Mouse (Mus musculus): ENCODE data around the gene Nsfl1c. TPM values are rescaled to one million over a fixed set of nuclear protein-coding genes. Genes with fewer than 3 reads are reported as not detected.

Gene Nsfl1c
- polyA plus RNA-seq, 1 experiment from 2014 or later, result 304 TPM

GRCm38 (mm10) chr2:151519000-151519399 lies 25.0 kb downstream of the Nsfl1c start:
- ATAC-seq (replicated peaks; ENCODE audit: insufficient number of reproducible peaks, low FRiP score, low TSS enrichment, low read depth), result no peak
- H3K27me3 ChIP-seq (ENCODE audit: control insufficient read depth, insufficient read depth, low read length), result no peaks in the 10 kb centered on the region
- no peak overlapping the region for H3K4me3 ChIP-seq (ENCODE audit: low read depth, low read length)
- WGBS, result 95% methylated on average over 2 of the region's 2 CpGs
- DNase-seq (ENCODE audit: low spot score), result no peak
- 0 out of 2 replicates have a peak, but pooled peaks cover 3% of the 10 kb centered on the region for H3K36me3 ChIP-seq (replicated peaks; ENCODE audit: control insufficient read depth, insufficient read depth, low read depth, low read length)
- no peak overlapping the region for H3K27ac ChIP-seq (replicated peaks; ENCODE audit: low read depth, low read length)
- no peaks in the 10 kb centered on the region for H3K9me3 ChIP-seq (replicated peaks; ENCODE audit: control insufficient read depth, low read length)
- no peak overlapping the region for H3K4me2 ChIP-seq (ENCODE audit: low read depth, low read length)
- no peaks in the 10 kb centered on the region for H3K4me1 ChIP-seq (ENCODE audit: control insufficient read depth, insufficient read depth, low read length)
- H3K9ac ChIP-seq (replicated peaks; ENCODE audit: low read length), result no peak overlapping the region

DNA sequence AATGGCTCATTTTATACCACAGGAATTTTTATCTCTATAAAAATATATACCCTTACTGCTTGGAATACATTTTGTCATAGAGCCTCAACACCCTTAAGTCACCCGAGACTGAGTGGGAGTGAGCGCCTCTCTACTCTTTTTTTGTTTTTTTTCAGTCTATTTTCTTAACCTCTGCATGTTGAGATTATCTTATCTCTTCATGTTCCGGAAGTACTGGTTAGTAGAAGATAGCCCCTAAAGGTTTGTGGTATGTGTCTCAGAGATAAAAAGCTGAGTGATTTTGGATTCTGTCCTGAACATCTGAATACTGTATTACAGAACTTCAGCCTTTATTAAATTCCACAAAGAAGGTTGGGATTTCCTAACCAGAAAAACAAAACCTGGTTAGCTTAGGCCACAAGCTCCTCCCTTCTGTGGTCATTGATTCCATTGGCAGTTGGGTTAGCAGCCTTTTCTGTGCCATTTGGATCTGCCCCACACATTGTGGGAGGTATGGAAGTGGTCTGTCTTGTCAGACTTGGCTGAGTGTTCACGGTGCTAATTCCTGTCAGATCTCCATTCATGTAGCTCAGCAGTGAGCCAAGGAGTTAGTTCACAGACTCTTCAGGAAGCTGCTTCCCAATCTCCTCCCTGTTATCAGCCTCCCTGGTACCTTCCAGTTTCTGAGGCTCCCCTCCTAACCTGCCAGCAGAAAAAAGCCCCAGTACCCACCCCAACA lies 30.5 kb downstream of the Nsfl1c start:
- no peak for ATAC-seq (replicated peaks; ENCODE audit: insufficient number of reproducible peaks, low FRiP score, low TSS enrichment, low read depth)
- Histone ChIP-seq H3K36me3 (replicated peaks; ENCODE audit: control insufficient read depth, insufficient read depth, low read depth, low read length) (no peaks in the 10 kb centered on the region), H3K4me3 (ENCODE audit: low read depth, low read length) (no peak overlapping the region), H3K4me2 (ENCODE audit: low read depth, low read length) (no peak overlapping the region), H3K9me3 (replicated peaks; ENCODE audit: control insufficient read depth, low read length) (no peaks in the 10 kb centered on the region), H3K27me3 (ENCODE audit: control insufficient read depth, insufficient read depth, low read length) (no peaks in the 10 kb centered on the region), H3K4me1 (ENCODE audit: control insufficient read depth, insufficient read depth, low read length) (no peaks in the 10 kb centered on the region), H3K9ac (replicated peaks; ENCODE audit: low read length) (no peak overlapping the region), H3K27ac (replicated peaks; ENCODE audit: low read depth, low read length) (no peak overlapping the region)
- no peak for DNase-seq (ENCODE audit: low spot score)
- 64% methylated on average over 4 of the region's 4 CpGs for WGBS

- H3K27ac ChIP-seq (replicated peaks; ENCODE audit: low read depth, low read length), result no peak overlapping the region
- DNase-seq (ENCODE audit: low spot score) (no peak), ATAC-seq (replicated peaks; ENCODE audit: insufficient number of reproducible peaks, low FRiP score, low TSS enrichment, low read depth) (no peak)
- H3K9ac ChIP-seq (replicated peaks; ENCODE audit: low read length), result no peak overlapping the region
- H3K4me1 ChIP-seq (ENCODE audit: control insufficient read depth, insufficient read depth, low read length), result no peaks in the 10 kb centered on the region
- H3K9me3 ChIP-seq (replicated peaks; ENCODE audit: control insufficient read depth, low read length), result no peaks in the 10 kb centered on the region
- H3K4me2 ChIP-seq (ENCODE audit: low read depth, low read length), result no peak overlapping the region
- H3K36me3 ChIP-seq (replicated peaks; ENCODE audit: control insufficient read depth, insufficient read depth, low read depth, low read length), result no peaks in the 10 kb centered on the region
- WGBS, result 58% methylated on average over 2 of the region's 2 CpGs
- no peaks in the 10 kb centered on the region for H3K27me3 ChIP-seq (ENCODE audit: control insufficient read depth, insufficient read depth, low read length)
- H3K4me3 ChIP-seq (ENCODE audit: low read depth, low read length), result no peak overlapping the region
Observed at GRCm38 (mm10) chr2:151525520-151525919, 31.5 kb downstream of the Nsfl1c start.

DNA sequence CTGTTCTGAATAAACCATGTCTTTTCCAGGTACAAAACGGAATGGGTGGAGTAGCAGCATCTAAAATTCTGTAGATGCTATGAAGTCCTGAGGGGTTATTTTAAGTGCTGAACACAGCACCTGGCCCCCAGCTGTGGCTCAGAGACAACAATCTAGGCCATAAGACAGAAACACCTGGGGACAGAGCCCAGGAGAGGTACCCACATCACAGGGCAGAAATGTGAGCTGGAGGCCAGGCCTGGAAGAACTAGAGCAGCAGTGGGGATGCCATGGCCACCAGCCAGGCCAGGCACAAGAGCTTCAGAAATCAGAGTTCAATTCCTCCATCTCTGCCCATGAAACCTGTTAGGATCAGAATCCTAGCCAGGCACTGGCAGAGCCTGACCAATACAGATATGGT lies 34.1 kb downstream of the Nsfl1c start:
- Histone ChIP-seq H3K4me2 (ENCODE audit: low read depth, low read length) (no peak overlapping the region), H3K9me3 (replicated peaks; ENCODE audit: control insufficient read depth, low read length) (no peaks in the 10 kb centered on the region), H3K4me1 (ENCODE audit: control insufficient read depth, insufficient read depth, low read length) (no peaks in the 10 kb centered on the region), H3K27me3 (ENCODE audit: control insufficient read depth, insufficient read depth, low read length) (no peaks in the 10 kb centered on the region), H3K9ac (replicated peaks; ENCODE audit: low read length) (no peak overlapping the region), H3K36me3 (replicated peaks; ENCODE audit: control insufficient read depth, insufficient read depth, low read depth, low read length) (no peaks in the 10 kb centered on the region), H3K4me3 (ENCODE audit: low read depth, low read length) (no peak overlapping the region), H3K27ac (replicated peaks; ENCODE audit: low read depth, low read length) (no peak overlapping the region)
- no peak for ATAC-seq (replicated peaks; ENCODE audit: insufficient number of reproducible peaks, low FRiP score, low TSS enrichment, low read depth)
- no peak for DNase-seq (ENCODE audit: low spot score)
- 94% methylated on average over 1 of the region's 1 CpGs for WGBS

DNA sequence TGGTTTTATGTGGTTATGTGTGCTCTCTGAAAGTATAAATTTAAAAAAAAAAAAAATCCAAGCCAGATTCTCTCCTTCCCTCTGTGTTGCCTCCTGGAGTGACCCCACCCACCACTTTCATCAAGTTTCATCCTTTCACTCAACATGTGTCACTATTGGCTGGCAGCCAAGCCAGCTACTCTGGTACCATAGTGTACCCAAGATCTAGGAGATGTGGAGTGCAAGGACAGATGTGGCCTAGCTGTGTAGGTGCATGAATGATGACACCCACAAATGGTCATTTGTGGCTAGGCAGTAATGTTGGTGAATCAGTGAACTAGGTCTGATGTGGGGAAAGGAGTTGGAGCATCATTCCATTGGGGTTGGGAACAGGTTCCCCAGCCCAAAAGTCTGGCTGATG lies 35.2 kb downstream of the Nsfl1c start:
- no peaks in the 10 kb centered on the region for H3K36me3 ChIP-seq (replicated peaks; ENCODE audit: control insufficient read depth, insufficient read depth, low read depth, low read length)

GRCm38 (mm10) chr2:151530378-151531230 lies 36.6 kb downstream of the Nsfl1c start:
- H3K4me2 ChIP-seq (ENCODE audit: low read depth, low read length), result no peak overlapping the region
- ATAC-seq (replicated peaks; ENCODE audit: insufficient number of reproducible peaks, low FRiP score, low TSS enrichment, low read depth) (no peak), DNase-seq (ENCODE audit: low spot score) (no peak)
- no peaks in the 10 kb centered on the region for H3K4me1 ChIP-seq (ENCODE audit: control insufficient read depth, insufficient read depth, low read length)
- no peak overlapping the region for H3K27ac ChIP-seq (replicated peaks; ENCODE audit: low read depth, low read length)
- 53% methylated on average over 8 of the region's 8 CpGs for WGBS
- H3K9ac ChIP-seq (replicated peaks; ENCODE audit: low read length), result no peak overlapping the region
- no peak overlapping the region for H3K4me3 ChIP-seq (ENCODE audit: low read depth, low read length)
- H3K9me3 ChIP-seq (replicated peaks; ENCODE audit: control insufficient read depth, low read length), result no peaks in the 10 kb centered on the region
- H3K36me3 ChIP-seq (replicated peaks; ENCODE audit: control insufficient read depth, insufficient read depth, low read depth, low read length), result no peaks in the 10 kb centered on the region
- H3K27me3 ChIP-seq (ENCODE audit: control insufficient read depth, insufficient read depth, low read length), result no peaks in the 10 kb centered on the region

More for the DNA sequence above, 35.2 kb downstream of the Nsfl1c start:
- H3K9ac ChIP-seq (replicated peaks; ENCODE audit: low read length), result no peak overlapping the region
- no peak overlapping the region for H3K27ac ChIP-seq (replicated peaks; ENCODE audit: low read depth, low read length)
- ATAC-seq (replicated peaks; ENCODE audit: insufficient number of reproducible peaks, low FRiP score, low TSS enrichment, low read depth), result no peak
- H3K4me1 ChIP-seq (ENCODE audit: control insufficient read depth, insufficient read depth, low read length), result no peaks in the 10 kb centered on the region
- no peaks in the 10 kb centered on the region for H3K9me3 ChIP-seq (replicated peaks; ENCODE audit: control insufficient read depth, low read length)
- H3K27me3 ChIP-seq (ENCODE audit: control insufficient read depth, insufficient read depth, low read length), result no peaks in the 10 kb centered on the region
- DNase-seq (ENCODE audit: low spot score), result no peak
- H3K4me3 ChIP-seq (ENCODE audit: low read depth, low read length), result no peak overlapping the region
- no peak overlapping the region for H3K4me2 ChIP-seq (ENCODE audit: low read depth, low read length)

GRCm38 (mm10) chr2:151533632-151534031 lies 39.6 kb downstream of the Nsfl1c start:
- H3K9me3 ChIP-seq (replicated peaks; ENCODE audit: control insufficient read depth, low read length), result no peaks in the 10 kb centered on the region
- WGBS, result 97% methylated on average over 6 of the region's 6 CpGs
- no peak for DNase-seq (ENCODE audit: low spot score)

More at GRCm38 (mm10) chr2:151533632-151534031, 39.6 kb downstream of the Nsfl1c start:
- Histone ChIP-seq H3K27ac (replicated peaks; ENCODE audit: low read depth, low read length) (no peak overlapping the region), H3K4me3 (ENCODE audit: low read depth, low read length) (no peak overlapping the region), H3K4me1 (ENCODE audit: control insufficient read depth, insufficient read depth, low read length) (no peaks in the 10 kb centered on the region), H3K4me2 (ENCODE audit: low read depth, low read length) (no peak overlapping the region), H3K27me3 (ENCODE audit: control insufficient read depth, insufficient read depth, low read length) (no peaks in the 10 kb centered on the region), H3K36me3 (replicated peaks; ENCODE audit: control insufficient read depth, insufficient read depth, low read depth, low read length) (no peaks in the 10 kb centered on the region), H3K9ac (replicated peaks; ENCODE audit: low read length) (no peak overlapping the region)
- no peak for ATAC-seq (replicated peaks; ENCODE audit: insufficient number of reproducible peaks, low FRiP score, low TSS enrichment, low read depth)
